Mouse (Mus musculus) c-Kit-positive CD71-negative TER-119-negative erythroid progenitor cells, embryonic 14.5 days (primary cell): ENCODE measurements around the gene Ldb1.
A peak's percentile ranks its signal among the peaks of the same experiment; 100 is the strongest.

Source experiments
- DNase-seq: peaks from one replicate; pipeline ENCODE4 v3.0.0-alpha.2; 2013; ENCODE audit warnings: low read depth

The Ldb1 gene

DNA sequence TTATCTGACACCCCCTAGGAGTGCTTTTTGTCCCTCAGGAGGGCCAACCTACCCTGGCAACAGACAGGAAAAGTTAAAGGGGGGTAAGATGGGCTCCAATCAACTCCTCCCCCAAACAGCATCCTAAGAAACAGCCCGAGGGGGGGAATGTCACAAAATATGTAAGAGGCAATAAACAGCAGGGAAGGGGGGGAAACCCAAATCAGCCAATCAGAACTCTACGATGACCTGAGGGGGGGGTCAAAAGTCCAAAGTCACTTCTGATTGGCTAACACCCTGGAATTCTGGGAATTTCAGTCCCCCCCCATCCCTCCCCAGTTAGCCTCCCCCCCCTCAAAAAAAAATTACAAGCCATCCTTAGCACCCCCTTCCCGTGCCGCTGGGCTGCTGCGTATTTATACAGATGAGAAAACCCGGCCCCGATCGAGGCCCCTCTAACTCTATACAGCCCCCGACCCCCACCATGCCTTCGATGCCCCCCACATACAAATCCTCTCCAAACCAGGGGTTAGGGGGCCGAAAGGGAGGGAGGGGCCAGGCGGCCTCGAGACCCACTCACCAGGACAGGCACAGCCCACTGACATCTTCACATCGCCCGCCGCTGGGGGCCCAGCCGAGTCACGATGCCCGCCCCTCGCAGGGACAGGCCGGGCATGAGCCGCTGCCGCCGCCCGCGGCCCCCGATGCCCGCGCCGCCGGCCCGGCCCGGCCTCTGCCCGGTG is 582 bp downstream of the Ldb1 start, which contains the start of gene Pprc1:
Pprc1 (plus strand) TSS at position 616 of the 722 bp plus-strand sequence.
- DNase-seq: no peak

DNA sequence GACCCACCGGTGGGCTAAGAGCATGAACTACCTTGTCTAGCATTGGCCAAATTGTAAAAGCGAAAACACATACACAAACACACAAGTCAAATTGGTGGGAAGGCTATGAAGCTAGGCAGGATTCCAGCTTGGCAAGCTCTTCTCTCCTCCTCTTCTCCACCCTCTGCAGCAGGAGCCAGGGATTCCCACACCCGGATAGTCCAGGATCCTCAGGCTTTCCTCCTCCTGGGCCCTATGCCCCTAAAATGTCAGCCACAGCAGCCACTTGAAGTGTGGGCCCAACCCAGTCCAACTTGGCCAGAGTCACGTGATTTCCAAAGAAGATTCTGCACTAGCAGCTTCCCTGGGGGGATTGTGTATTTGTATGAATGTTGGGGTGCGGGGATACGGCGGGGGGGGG is 1.6 kb downstream of the Ldb1 start:
- DNase-seq: no peak

DNA sequence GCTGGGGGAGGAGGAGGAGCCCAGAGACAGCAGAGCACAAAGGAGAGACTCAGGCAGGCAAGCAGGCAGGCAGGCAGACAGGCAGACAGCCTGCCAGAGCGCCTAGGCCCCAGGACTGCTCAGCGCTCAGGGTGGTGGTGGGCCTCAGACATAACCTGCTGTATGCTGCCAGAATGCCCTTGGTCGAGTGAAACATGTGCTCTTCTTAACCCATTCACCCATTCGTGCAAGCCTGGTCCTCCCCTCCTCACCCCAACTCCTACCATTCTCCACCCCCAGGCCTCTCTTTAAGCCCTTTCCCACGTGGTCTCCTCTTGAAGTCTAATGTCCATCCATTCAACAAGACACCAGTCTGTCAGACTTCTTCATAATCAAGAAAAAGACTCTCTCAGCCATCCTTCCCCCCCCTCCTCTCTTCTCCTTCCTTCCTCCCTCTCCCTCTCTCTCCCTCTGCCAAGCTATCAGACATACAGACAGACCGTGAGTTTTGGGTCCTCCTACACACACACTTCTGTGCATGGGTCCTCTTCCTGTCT is 2.5 kb downstream of the Ldb1 start:
- no peak for DNase-seq

DNA sequence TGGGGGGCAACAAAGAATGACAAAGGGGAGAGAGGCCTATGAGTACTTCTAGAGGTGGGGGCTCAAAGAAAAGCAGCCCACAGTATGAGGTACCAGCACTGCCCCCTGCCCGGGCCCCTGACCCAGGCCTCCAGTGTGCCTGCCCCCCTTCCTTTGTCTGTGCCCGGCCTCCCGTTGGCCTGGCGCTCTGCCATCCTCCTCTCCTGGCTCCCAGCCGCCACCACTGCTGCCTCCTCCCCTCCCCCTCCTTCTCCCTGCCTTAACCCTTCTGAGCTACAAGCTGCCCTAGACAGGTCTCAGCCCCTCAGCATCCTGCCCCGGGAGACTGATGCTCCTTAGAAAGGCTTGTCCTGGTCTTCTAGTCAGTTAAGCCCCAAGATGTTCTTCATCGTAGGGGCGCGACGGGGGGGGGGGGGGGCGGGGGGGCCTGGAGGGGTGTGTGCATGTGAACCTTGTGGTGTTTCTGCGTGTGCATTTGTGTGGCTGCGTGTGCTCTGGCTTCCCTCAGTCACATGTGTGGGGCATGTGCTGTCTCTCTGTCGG is 3.0 kb downstream of the Ldb1 start:
- no peak for DNase-seq

DNA sequence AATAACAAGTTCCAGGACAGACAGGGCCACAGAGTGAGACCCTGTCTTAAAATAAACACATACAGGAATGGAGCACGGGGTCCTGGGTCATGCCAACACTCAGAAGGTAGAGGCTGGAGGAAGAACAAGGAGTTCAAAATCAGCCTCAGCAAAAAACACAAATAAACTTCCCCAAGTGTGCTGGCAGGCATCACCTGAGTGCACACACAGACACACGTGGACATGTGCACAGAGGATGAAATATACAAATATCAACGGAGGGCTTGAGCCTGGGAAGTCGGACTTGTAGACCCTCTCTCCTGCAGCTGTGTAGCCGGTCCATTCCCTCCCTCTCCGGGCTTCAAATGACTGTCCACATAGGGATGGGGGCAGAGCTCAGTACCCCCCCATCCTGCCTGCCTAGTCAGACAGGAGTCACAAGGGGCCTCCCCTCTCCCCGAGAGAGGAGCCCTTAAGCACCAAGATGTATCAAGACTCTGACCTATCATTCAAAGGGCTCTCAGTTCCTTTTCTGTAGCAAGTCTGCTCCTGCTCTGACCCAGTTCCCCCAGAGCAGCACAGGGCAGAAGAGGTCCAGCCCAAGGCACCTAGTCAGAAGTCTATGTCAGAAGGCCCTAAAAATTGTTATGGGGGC is 3.6 kb downstream of the Ldb1 start:
- DNase-seq: no peak

DNA sequence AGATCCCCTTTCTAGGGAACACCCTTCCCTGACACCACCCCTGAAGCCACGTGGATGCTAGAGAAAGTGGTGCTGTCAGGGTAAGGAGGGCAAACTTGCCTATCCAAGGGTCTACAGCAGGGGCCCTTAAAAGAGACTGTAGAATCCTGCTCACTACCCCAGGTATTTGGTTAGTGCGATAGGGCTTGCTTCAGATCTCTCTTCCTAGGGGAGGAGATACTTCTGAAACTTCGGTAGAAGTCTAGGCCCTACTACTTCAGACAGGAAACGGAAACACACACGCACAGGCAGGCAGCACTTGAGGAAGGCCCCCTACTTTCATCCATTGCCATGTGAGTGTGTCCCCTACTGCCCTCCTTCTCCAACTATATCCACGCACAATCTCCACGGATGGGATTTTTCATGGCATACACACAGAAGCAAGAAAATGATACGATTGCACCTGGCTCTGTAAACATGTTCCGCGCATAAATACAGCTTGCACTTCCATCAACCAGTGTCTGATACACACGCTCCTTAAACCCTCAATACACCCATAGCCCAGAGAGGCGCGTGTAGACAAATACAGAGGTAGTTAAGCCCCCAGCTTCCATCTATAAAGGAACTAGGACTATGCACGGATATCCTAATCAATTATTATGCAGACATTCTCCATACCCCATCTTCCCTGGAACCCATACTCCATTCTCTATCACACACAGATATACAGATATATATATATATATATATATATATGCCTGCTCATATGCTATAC is 4.7 kb downstream of the Ldb1 start:
- no peak for DNase-seq

DNA sequence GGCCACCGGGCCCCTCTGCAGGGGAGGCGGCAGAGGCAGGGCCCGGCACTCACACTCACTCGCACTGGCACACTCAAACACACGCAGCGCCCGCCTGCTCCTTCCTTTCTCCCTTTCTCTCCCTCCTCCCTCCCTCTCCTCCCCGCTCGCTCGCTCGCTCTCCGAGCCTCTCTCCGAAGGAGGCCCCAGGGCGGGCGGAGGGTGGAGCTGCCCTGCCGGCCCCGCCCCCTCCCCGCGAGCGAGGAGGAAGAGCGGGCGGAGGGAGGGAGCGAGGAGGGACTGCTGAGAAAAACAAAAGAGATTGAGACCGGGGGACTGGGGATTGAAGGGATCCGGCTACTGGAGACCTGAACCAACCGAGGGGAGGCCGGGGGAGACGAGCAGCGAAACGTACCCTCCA is 5.5 kb downstream of the Ldb1 start:
- peak; percentile 86 for DNase-seq

DNA sequence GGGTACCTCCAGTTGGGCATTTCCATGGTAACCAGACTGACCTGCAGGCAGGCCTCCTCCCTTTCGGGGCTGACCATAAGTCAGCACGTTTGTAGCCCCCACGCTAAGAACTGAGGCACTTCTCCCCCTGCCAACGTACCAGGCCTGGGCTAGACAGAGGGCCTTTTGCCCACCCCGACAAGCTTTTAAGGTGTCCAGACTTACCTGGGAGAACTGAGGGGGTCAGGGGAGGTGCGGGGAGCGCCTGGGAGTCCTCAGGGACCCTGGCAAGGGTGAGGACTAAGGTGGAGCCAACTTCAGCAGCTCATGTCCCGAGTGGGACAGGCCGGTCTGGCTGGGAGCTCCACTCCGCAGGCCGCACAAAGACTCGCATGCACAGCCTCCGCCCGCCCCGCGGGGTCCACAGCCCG is 6.2 kb downstream of the Ldb1 start:
- no peak for DNase-seq

DNA sequence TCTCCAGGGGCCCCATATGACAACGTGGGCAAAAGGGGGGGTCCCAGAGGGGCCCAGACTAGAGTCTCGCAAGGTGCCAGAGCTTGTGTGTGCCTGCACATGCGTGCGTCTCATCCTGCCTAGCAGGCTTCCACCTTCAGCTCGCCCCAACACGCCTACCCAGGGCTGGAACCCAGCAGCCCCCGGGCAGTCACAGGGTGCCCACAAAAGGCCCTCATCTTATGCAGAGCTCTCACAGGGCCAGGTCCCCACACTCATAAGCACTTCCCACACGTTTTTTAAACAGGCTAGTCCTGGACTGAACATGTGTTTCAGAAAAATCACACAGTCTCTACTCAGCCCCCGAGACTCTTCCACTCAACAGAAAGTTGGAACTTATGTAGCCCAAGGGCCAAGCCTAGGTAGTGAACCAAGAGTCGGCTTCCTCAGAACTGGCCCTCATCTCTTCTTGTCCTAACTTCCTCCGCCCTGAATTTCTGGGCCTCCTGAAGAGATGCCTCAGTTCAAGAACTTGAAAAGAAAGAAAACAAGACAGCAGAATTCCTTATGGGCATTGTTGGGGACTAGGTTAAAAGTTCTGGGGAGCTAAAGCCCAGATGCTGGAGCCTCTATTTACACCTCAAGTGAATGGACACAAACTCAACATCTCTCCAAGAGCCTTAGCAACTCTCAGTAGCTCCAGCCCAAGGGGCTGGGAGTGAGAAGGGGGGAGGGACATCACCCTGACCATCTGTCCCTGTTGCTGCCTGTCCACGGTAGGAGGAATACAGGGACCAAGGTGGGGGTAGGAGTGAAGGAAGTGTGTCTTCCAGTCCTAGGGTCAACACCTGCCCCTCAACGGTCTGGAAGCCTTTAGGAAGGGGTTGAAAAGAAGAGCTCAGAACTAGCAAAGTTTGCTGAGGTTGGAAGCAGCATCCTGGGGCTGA is 6.8 kb downstream of the Ldb1 start:
- no peak for DNase-seq

DNA sequence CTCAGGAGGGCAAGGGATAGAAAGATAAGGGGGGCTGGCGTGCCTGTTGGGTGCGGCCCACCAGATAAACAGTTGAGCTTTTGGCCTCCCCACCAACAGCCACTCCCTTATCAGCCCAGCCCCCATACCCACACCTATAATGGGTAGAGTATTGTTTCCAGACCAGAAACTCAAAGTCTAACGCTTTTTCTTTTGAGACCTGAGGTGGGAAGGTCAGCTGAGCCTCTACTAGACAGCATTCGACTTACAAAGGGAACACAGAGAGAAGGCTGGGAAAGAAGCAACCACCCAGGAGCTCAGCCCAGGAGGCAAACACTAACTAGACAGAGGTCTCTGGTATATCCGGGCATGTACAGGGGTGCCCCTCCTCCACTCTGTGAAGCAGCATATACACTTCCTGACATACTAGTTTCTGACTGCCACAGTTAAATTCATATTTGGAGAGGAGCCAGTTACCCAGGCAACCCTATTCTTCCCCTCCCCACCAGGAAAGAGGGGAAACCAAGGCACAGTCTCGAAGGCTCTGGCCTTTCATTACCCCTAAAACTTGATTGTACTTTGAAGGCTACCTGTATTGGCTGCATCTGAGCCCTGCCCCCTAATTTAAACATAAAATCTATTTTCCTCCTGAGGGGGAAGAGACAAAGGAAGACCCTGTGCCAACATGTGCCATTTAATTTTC is 7.6 kb downstream of the Ldb1 start:
- no peak for DNase-seq

DNA sequence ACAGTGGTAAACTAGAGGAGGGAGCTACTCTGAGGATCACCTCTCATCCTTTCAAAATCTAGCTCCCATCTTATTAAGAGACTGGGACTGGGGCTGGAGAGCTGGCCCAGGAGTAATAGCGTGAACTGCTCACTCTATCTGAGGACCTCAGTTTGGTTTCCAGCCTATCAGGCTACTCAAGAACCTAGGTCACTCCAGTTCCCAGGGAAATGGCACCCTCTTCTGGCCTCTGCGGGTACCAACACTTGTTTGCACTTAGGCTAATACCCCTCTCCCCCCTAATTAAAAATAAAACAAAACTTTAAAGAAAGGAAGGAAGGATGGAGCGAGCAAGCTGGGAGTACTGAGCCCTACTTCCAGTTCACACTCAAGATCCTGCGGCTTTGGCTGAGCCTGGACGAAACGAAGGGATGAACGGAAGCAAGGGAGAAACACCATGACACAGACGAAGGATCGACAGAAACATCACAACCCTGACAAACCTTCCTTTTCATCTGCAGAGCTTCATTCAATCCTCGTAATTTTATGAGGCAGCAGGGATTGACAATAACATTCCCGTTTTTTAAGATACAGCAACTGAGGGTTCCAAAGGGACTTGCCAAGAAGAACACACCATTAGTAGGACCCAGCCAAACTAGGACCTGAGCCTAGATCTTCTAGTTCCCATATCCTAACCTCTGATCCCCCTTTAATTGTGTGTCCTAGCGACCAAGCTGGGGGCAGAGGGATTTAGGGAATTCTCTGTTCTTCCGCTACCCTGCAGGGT is 8.4 kb downstream of the Ldb1 start:
- no peak for DNase-seq

DNA sequence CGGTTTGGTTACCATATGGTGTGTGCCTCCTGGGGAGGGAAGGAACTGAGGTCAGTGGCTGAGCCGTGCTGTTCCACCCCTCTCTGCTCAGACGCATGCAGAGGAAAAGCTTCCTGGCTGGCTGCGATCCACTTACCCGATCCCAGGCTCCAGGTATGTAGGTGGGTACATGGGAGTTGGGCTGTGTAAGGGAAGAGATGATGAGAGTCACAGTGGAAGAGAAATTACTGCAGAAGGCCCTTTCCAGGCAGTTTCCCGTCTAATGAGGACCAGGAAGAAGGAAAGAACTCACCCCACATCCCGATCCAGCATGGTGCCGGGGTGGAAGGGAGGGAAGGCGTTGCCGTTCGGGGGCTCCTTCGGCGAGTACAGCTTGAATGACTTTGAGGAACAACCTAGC is 9.0 kb downstream of the Ldb1 start:
- no peak for DNase-seq

DNA sequence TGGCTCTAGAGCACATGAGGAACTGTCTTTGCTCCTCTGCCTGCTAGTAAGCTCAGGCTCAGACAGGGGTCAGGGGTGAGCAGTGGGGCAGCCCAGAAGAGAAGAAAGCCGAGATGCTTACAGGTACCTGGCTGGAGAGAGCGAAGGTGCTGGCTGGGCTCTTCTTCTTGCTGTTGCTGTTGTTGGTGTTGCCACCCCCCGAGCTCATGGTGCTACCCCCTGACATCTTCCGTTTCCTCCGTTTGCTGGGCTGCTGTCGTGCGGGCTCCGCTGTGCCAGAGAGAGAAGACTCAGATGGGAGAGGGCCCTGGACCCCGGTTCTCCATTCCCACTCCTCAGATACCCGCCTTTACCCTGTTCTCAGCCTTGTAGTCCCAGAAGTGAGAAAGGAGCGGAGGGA is 11.1 kb downstream of the Ldb1 start:
- DNase-seq: no peak

DNA sequence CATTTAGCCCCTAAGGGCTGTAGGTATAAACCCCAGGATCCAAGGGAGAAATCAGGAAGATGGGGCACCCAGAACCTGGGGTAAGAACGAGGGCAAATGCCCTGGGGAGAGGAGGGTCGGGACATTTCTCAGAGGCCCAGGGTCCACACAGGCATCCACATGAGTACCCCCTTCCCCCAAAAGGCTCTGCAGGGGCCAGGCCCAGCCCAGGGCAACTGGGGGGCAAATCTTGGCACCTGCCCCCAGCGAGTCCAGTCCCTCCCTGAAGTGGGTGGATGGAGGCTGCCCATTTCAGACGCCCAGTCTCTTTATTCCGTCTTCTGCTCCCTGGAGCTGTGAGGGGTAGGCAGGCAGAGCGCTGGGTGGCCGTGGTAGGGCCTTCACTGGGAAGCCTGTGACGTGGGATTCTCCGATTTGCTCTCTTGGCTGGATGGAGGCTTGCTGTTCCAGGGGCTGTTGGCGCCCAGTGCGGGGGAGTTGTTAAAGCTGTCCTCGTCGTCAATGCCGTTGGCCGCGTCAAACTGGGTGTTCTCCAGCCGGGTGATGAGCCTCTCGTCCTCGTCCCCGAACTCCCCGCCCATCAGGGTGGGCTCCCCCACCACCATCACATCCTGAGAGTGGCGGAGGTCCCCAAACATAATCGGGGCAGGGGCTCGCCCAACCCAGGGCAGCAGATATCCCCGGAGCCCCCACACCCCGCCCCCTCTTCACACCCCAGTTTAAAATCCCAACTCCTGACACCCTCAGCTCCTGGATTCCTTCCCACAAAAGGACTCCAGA is 12.1 kb downstream of the Ldb1 start:
- DNase-seq: no peak

DNA sequence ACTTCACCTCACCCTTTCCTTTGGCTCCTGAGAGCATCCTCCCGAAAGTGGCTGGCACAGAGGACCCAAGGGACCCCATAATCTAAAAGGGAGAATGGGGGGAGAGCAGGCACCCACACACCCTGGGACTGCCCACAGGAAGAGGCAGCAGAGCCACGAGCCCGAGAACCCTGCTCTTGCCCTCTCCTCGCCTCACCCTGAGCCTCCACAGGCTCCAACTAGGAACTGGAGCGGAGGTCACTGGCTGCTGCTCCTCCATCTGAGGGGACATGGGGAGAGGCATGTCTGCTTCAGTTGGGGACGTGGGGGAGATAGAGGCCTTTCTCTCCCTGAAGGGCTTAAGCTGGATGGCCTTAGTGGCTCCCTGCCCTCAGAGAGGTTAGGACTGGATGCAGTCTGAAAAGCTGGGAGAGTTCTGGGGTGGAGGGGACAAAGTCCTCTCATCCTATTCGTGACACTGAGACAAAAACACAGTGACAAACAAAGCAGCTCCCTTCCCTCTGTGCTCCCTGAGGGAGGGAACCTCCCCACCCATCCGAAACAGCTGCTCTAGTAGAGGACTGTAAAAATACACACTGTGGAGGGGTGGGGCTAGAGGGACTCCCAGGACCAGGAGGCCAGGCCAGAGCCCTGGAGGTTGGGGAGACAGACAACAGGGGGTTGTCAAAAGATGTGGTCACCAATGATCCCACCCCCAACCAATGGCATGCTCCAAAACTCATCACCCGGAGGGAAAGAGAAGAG is 13.2 kb downstream of the Ldb1 start:
- no peak for DNase-seq

DNA sequence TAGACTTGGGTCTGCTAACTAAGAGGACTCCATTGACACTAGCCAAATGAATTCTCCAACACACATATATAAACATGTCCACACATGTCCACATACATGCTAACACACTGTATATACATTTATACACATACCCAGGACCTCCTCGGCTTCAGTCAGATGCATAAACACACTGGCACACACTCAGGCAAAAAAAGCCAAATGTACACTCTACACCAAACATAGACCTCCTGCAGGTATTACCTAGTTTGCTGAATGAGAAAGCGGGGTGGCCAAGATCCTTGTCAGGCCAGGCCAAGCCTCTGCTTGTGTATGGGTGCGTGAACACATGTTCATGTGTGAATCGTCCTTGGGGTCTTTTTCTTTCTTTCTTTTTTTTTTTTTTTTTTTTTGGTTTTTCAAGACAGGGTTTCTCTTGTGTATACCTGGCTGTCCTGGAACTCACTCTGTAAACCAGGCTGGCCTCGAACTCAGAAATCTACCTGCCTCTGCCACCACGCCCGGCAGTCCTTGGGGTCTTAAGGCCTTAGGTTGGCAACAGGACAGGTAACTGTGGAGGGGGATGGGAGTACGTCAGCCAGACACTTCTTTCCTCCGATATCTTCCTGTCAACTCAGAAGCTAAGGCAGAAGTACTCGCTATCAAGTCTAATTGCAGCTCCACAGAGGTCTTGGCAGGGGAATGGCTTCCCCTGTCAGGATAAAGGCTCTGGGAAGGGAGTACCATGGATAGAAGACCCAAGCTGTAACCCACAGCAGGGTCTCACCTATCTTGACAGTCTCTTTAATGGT is 14.6 kb downstream of the Ldb1 start:
- DNase-seq: no peak

DNA sequence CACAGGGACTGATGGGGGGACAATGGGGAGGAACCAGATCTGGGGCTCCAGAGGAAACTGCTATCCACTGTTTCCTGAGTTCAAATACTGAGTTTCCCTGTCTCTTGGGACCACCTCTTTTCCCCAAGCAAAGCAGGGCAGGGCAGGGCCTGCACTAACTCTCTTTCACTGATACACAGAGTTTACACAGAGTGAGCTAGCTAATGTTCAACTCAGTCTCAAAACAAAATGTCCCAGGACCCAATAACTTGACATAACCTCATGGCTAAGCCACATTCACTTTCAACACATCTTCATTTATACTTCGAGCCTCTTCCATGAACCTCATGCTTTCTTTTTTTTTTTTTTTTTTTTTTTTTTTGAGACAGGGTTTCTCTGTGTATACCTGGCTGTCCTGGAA is 15.4 kb downstream of the Ldb1 start:
- DNase-seq: no peak
